Mouse (Mus musculus): ENCODE data around the gene Fnbp1. TPM values are rescaled to one million over a fixed set of nuclear protein-coding genes. Genes with fewer than 3 reads are reported as not detected.
A peak's percentile ranks its signal among the peaks of the same experiment; 100 is the strongest.

Gene Fnbp1
- polyA plus RNA-seq, 1 experiment from 2014 or later, result 16.3 TPM

DNA sequence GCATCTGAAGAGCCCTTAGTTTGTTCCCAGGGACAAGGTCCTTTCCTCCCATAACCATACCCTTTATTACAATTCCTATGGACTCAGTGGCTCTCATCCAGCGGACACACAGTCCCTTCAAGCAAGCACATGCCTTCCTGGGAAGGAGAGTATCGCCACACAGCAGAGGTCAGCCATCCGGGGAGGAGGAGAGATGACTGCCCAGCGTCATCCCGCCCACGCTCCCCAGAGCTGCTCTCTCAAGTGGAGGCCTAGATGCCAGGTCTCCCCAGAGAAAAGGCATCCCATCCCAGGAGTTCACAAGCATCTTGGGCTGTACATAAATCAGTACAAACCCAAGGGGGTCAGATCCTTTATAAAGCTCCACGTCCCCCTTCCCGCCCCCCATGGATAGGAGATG, 9.1 kb downstream of the Fnbp1 start:
- Histone ChIP-seq H3K9ac (no peak overlapping the region), H3K27ac (no peak overlapping the region), H3K4me3 (replicated peaks) (no peak overlapping the region), H3K4me2 (no peak overlapping the region), H3K4me1 (0 out of 2 replicates have a peak, but pooled peaks cover 7% of the 10 kb centered on the region), H3K27me3 (no peaks in the 10 kb centered on the region), H3K9me3 (no peaks in the 10 kb centered on the region), H3K36me3 (replicated peaks) (no peaks in the 10 kb centered on the region)
- 76% methylated on average over 8 of the region's 8 CpGs for WGBS
- ATAC-seq (ENCODE audit: low FRiP score), result no peak

DNA sequence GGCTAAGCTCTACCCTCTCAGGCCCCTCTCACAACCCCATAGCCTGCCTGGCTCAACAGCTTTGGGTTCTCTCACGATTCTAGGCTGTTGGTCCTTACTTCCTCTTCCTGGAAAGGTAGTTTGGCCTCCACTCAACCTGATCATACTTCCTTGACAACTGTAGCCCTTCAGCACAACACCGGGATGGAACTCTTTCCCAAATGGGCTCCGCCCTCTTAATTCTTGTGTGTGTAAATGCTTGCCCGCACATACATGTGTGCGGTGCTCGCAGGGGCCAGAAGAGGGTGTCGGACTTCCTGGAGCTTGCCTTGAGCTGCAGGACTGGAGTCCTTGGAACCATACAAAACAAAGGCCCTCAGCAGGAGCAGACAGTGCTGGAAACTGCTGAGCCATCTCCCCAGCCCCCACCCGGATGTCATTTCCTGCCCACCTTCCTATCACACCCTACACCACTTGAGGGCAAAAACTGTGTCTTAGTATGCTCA, 11.0 kb downstream of the Fnbp1 start:
- peaks cover 11% of the 10 kb centered on the region; the same call in 1 of the 2 replicates for H3K4me1 ChIP-seq
- no peak overlapping the region for H3K27ac ChIP-seq
- WGBS, result 77% methylated on average over 8 of the region's 8 CpGs

DNA sequence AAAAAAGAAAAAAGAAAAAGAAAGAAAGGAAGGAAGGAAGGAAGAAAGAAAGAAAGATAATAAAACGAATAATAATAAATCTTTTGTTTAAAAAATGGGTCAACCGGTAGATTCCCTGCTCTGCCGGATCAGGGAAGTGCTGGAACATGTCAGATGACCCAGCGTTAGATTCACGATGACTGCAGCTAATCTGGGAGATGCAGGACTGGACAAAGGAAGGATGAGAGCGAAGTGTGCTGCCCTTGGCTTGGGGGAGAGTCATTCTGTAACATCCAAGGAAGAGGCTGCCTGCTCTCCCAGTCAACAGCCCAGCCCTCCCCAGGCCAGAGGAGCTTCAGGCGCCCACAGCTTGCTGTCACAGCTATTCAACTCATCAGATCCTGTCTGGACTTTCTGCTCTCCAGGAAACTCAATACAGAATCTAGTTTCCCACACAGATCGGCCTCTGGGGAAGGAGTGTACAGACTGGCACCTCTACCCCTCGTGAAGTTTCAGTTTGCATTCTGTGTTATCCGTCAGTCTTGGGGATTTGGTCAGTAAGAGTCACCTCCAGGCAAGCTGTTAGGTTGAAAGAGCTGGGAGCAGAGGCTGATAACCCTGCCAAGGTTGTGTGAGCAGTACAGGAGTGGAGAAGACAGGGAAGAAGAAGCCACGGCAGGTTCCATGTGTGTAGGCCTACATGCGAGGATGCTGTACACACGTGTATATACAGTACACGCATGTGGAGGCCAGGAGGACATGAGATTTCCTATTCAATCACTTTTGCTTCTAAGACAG, 11.9 kb downstream of the Fnbp1 start:
- H3K4me1 ChIP-seq, result peaks cover 11% of the 10 kb centered on the region; the same call in 1 of the 2 replicates
- H3K4me2 ChIP-seq, result no peak overlapping the region
- no peak overlapping the region for H3K4me3 ChIP-seq (replicated peaks)
- H3K9me3 ChIP-seq, result no peaks in the 10 kb centered on the region
- no peak overlapping the region for H3K27ac ChIP-seq
- 89% methylated on average over 14 of the region's 14 CpGs for WGBS
- H3K36me3 ChIP-seq (replicated peaks), result no peaks in the 10 kb centered on the region
- no peak overlapping the region for H3K9ac ChIP-seq
- no peak for ATAC-seq (ENCODE audit: low FRiP score)
- H3K27me3 ChIP-seq, result no peaks in the 10 kb centered on the region

More for the DNA sequence above, 11.0 kb downstream of the Fnbp1 start:
- H3K4me2 ChIP-seq, result no peak overlapping the region
- H3K9me3 ChIP-seq, result no peaks in the 10 kb centered on the region
- no peak overlapping the region for H3K9ac ChIP-seq
- H3K27me3 ChIP-seq, result no peaks in the 10 kb centered on the region
- H3K36me3 ChIP-seq (replicated peaks), result no peaks in the 10 kb centered on the region
- H3K4me3 ChIP-seq (replicated peaks), result no peak overlapping the region
- no peak for ATAC-seq (ENCODE audit: low FRiP score)

DNA sequence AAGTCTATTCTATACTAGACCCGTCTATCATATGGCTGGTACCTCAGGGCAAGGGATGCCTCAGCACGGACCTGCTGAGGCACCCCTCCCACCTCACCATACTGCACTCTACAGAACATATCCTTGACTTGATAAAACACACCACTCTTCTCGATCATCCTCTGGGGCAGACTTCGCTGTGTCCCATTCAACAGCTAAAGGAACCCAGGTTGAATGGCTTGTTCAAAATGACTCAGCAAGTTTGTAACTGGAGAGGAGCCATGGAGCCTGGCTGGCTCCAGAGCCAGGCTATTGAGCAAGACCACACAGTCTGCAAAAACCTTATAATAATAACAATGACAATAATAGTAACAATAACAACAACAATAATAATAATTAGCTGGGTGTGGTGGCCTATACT, 13.9 kb downstream of the Fnbp1 start:
- no peak for ATAC-seq (ENCODE audit: low FRiP score)
- no peaks in the 10 kb centered on the region for H3K27me3 ChIP-seq
- no peaks in the 10 kb centered on the region for H3K9me3 ChIP-seq
- 75% methylated on average over 4 of the region's 4 CpGs for WGBS
- H3K36me3 ChIP-seq (replicated peaks), result no peaks in the 10 kb centered on the region
- no peak overlapping the region for H3K4me3 ChIP-seq (replicated peaks)
- H3K27ac ChIP-seq, result no peak overlapping the region
- no peak overlapping the region for H3K9ac ChIP-seq
- H3K4me2 ChIP-seq, result no peak overlapping the region
- peaks cover 11% of the 10 kb centered on the region; the same call in 1 of the 2 replicates for H3K4me1 ChIP-seq

DNA sequence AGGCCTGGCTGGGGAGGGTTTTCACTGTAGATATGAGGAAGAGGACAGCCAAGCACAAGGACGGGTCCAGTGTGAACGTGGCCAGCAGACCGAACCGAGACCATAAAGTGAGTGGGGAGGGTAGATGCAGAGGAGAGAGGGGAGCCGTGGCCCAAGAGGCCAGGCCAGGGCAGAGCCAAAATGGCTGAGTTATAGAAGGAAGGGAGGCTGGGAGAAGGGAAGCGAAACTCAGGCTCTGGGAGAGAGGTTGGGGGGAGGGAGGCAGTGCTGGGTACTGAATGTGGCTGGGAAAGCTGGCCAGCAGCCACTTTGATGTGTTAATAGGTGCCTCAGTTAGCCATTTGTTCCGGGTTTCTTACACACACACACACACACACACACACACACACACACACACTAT, 14.6 kb downstream of the Fnbp1 start:
- Histone ChIP-seq H3K4me1 (peaks cover 8% of the 10 kb centered on the region; the same call in 1 of the 2 replicates), H3K4me2 (no peak overlapping the region), H3K4me3 (replicated peaks) (no peak overlapping the region), H3K36me3 (replicated peaks) (no peaks in the 10 kb centered on the region), H3K27me3 (no peaks in the 10 kb centered on the region), H3K9me3 (no peaks in the 10 kb centered on the region), H3K9ac (no peak overlapping the region), H3K27ac (no peak overlapping the region)
- WGBS, result 76% methylated on average over 7 of the region's 7 CpGs
- ATAC-seq (ENCODE audit: low FRiP score), result no peak

DNA sequence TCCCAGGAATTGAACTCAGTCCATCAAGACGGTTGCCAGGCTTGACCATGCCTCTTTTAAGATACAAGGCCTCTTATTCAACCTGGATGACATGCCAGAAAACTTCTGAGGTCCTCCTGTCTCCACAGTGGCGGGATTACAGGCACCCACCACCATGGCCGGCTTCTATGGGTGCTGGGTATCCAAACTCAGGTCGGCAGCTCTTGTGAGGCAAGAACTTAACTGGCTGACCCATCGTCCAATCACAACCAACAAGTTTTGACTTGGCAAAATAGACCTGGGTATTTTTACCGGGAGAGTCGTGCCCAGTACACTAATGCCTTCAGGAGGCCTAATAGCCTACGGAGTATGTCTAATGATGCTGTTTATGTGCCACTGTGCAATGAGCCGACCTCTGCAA, 15.8 kb downstream of the Fnbp1 start:
- ATAC-seq (ENCODE audit: low FRiP score), result no peak
- H3K36me3 ChIP-seq (replicated peaks), result no peaks in the 10 kb centered on the region
- 90% methylated on average over 9 of the region's 9 CpGs for WGBS
- H3K4me1 ChIP-seq, result peaks cover 6% of the 10 kb centered on the region; the same call in 1 of the 2 replicates
- H3K27ac ChIP-seq, result no peak overlapping the region
- no peaks in the 10 kb centered on the region for H3K27me3 ChIP-seq
- no peak overlapping the region for H3K4me2 ChIP-seq
- H3K9me3 ChIP-seq, result no peaks in the 10 kb centered on the region
- no peak overlapping the region for H3K4me3 ChIP-seq (replicated peaks)
- no peak overlapping the region for H3K9ac ChIP-seq

DNA sequence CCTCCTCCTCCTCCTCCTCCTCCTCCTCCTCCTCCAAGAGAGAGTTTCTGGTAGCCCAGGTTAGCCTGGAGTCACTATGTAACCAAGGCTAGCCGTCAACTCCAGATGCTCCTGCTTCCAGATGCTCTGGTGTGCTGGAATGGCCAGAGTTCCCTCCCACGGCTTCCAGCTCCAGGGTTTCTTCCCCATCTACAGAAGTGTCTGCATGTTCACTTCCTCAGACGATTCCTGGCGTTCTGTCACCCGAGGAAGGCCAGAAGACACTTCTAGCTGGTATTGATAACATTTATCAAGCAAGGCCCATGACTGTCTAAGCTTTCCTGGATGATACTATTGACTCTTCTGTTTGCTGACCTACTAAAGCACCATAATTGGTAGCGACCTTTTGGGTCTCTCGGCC, 16.7 kb downstream of the Fnbp1 start:
- Histone ChIP-seq H3K4me2 (no peak overlapping the region), H3K9me3 (no peaks in the 10 kb centered on the region), H3K36me3 (replicated peaks) (no peaks in the 10 kb centered on the region), H3K27me3 (no peaks in the 10 kb centered on the region), H3K27ac (no peak overlapping the region), H3K9ac (no peak overlapping the region), H3K4me1 (peaks cover 4% of the 10 kb centered on the region; the same call in 1 of the 2 replicates), H3K4me3 (replicated peaks) (no peak overlapping the region)
- no peak for ATAC-seq (ENCODE audit: low FRiP score)
- 81% methylated on average over 7 of the region's 7 CpGs for WGBS

DNA sequence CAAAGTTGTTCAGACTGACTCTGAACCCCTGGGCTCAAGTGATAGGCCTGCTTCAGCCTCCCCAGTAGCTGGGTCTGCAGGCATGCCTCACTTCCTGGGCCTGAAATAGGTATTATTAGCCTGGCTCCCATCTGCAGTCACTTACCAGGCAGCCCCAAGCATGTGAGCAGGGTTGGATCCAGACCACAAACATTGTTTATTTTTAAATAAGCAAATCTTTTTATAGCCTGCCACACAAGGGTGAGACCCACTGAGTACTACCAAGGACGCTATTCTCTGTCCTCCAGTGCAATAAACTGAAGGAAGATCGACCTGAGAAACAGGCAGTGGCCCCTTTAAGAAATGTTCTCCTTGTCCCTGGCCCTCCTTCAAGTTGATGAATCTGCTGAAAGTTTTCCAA, 17.1 kb downstream of the Fnbp1 start:
- no peak overlapping the region for H3K9ac ChIP-seq

DNA sequence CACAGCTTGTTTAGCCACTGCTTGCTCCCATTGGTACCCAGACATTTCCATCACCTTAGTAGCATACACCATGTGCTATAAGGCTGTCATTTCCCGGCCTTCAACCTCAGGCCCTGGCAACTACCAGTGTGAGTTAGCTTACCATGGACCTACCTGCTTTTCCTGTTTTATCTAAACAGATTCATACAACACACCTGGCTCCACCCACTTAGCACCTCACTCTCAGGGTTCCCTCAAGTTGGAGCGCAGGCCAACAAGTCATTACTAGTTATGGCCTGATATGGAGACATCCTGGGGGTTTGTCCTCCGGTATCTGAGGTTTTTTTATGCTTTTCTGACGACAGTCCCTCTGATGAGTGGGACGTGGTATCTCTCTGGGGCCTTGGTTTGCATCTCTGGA, 18.3 kb downstream of the Fnbp1 start:
- 94% methylated on average over 5 of the region's 5 CpGs for WGBS
- Histone ChIP-seq H3K27me3 (no peaks in the 10 kb centered on the region), H3K36me3 (replicated peaks) (no peaks in the 10 kb centered on the region), H3K4me1 (peaks cover 11% of the 10 kb centered on the region; the same call in 1 of the 2 replicates), H3K9me3 (no peaks in the 10 kb centered on the region), H3K9ac (no peak overlapping the region), H3K4me2 (no peak overlapping the region), H3K27ac (no peak overlapping the region), H3K4me3 (replicated peaks) (no peak overlapping the region)
- ATAC-seq (ENCODE audit: low FRiP score), result no peak

More for the DNA sequence above, 17.1 kb downstream of the Fnbp1 start:
- H3K4me3 ChIP-seq (replicated peaks), result no peak overlapping the region
- 73% methylated on average over 2 of the region's 2 CpGs for WGBS
- peaks cover 7% of the 10 kb centered on the region; the same call in 1 of the 2 replicates for H3K4me1 ChIP-seq
- H3K27me3 ChIP-seq, result no peaks in the 10 kb centered on the region
- no peaks in the 10 kb centered on the region for H3K9me3 ChIP-seq
- no peaks in the 10 kb centered on the region for H3K36me3 ChIP-seq (replicated peaks)
- no peak overlapping the region for H3K27ac ChIP-seq
- no peak for ATAC-seq (ENCODE audit: low FRiP score)
- no peak overlapping the region for H3K4me2 ChIP-seq

DNA sequence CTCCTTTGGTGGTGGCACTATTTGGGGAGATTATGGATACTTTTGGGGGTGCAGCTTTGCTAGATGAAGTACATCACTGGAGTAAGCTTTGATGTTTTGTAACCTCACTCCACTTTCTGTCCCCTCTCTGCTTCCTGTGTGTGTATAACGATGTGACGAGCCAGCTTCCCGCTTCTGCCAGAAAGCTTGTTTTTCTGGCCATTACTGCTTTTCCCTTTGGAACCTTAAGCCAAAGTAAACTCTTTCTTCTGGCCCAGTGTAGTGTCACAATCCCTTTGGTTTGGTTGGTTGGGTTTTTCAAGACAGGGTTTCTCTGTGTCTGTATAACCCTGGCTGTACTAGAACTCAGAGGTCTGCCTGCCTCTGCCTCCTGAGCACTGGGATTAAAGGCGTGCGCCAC, 19.0 kb downstream of the Fnbp1 start:
- Histone ChIP-seq H3K36me3 (replicated peaks) (no peaks in the 10 kb centered on the region), H3K4me1 (peaks cover 11% of the 10 kb centered on the region; the same call in 1 of the 2 replicates), H3K9me3 (no peaks in the 10 kb centered on the region), H3K27ac (no peak overlapping the region), H3K27me3 (no peaks in the 10 kb centered on the region), H3K4me3 (replicated peaks) (no peak overlapping the region), H3K9ac (no peak overlapping the region), H3K4me2 (no peak overlapping the region)
- ATAC-seq (ENCODE audit: low FRiP score), result no peak
- WGBS, result 94% methylated on average over 5 of the region's 5 CpGs

DNA sequence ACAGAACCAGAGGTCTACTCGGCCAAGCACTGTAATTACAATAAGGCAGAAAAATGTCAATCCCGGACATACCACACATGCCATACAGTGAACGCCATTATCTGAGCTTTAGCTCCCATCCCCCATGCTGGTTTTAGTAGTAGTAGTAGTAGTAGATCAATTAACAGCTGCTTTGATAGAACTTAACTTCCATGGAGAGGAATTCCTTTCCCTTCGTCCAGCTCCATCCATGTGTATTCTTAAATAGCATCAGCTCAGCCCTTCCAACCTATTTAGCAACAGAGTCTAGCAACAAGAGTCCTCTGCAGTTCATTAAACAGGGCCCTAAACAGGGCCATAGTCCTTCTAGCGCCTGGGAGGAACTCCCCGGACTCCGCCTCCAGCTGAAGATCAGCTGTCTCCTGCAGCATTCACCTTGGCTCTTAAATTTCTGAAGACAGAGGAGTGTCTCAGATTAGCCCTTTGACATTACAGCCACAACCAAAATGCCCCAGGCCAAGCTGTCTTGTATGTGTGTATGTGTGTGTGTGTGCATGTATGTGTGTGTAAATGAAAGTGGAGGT, 20.6 kb downstream of the Fnbp1 start:
- WGBS, result 80% methylated on average over 7 of the region's 7 CpGs
- no peak for ATAC-seq (ENCODE audit: low FRiP score)
- 0 out of 2 replicates have a peak, but pooled peaks cover 10% of the 10 kb centered on the region for H3K4me1 ChIP-seq
- no peaks in the 10 kb centered on the region for H3K9me3 ChIP-seq
- no peak overlapping the region for H3K4me3 ChIP-seq (replicated peaks)
- no peak overlapping the region for H3K27ac ChIP-seq
- no peak overlapping the region for H3K9ac ChIP-seq
- H3K36me3 ChIP-seq (replicated peaks), result no peaks in the 10 kb centered on the region
- H3K4me2 ChIP-seq, result no peak overlapping the region
- no peaks in the 10 kb centered on the region for H3K27me3 ChIP-seq

DNA sequence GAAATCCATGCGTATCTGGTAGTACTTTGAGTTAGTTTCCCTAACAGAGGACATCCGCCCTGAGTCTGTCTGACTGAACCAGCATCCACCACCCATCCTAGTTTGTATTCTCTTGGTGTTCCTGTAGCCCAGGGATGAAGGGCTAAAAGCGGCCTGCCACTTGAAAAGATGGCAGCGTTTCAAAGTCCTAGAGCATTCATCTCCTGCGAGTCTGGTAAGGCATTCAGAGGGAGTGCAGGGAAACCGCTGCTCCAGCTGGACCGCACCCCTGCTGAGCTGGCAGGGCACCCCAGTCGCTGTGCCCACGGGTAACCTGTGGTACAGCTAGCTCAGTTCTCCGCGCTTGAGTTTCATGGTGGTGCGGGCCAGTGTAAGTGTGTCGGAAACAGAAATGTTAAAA, 22.0 kb downstream of the Fnbp1 start:
- Histone ChIP-seq H3K4me1 (0 out of 2 replicates have a peak, but pooled peaks cover 12% of the 10 kb centered on the region), H3K27ac (peak overlapping the region; percentile 27; the same call in 1 of the 2 replicates), H3K9ac (no peak overlapping the region), H3K9me3 (no peaks in the 10 kb centered on the region), H3K4me2 (no peak overlapping the region), H3K27me3 (no peaks in the 10 kb centered on the region), H3K36me3 (replicated peaks) (no peaks in the 10 kb centered on the region), H3K4me3 (replicated peaks) (no peak overlapping the region)
- 60% methylated on average over 13 of the region's 13 CpGs for WGBS
- ATAC-seq (ENCODE audit: low FRiP score), result no peak

Measured in forebrain, embryonic 12.5 days (tissue).